Mouse (Mus musculus) adrenal gland, postnatal 36 days (tissue): Measurements from ENCODE around the gene Ube2c. TPM values are rescaled to one million over a fixed set of nuclear protein-coding genes. Genes with fewer than 3 reads are reported as not detected.

Experiments
- DNase-seq, 2 experiments: peaks; one replicate each; pipeline ENCODE4 v3.0.0; 2021; ENCODE audit warnings: mixed read lengths in 1 of 2
- long read RNA-seq, 2 experiments: library from polyadenylated mRNA; stranded (forward); transcript quantifications; one replicate each; pipeline ENCODE4 v2.0.0; 2021; ENCODE audit warnings: borderline sequencing depth in 2 of 2
- total RNA-seq, 2 experiments: library from RNA; stranded (reverse); gene quantifications; 2 replicates each; pipeline ENCODE4 v1.2.3; 2021

The Ube2c gene
- total RNA-seq: 10 to 100 TPM in 1 of 2 experiments, 1 to 10 TPM in 1; 7.0 to 10.4 TPM
- long read RNA-seq, experiment 1, transcript Ube2c-202 (6 exons, 967 nt): major isoform, 8 of 8 reads
- long read RNA-seq, experiment 1, partial matches to known transcripts: 0 of 8 reads
- long read RNA-seq, experiment 1, other reads (novel, unspliced or antisense): 0 of 8 reads
- long read RNA-seq, experiment 2, partial matches to known transcripts: 0 of 1 reads
- long read RNA-seq, experiment 2, other reads (novel, unspliced or antisense): 0 of 1 reads

DNA sequence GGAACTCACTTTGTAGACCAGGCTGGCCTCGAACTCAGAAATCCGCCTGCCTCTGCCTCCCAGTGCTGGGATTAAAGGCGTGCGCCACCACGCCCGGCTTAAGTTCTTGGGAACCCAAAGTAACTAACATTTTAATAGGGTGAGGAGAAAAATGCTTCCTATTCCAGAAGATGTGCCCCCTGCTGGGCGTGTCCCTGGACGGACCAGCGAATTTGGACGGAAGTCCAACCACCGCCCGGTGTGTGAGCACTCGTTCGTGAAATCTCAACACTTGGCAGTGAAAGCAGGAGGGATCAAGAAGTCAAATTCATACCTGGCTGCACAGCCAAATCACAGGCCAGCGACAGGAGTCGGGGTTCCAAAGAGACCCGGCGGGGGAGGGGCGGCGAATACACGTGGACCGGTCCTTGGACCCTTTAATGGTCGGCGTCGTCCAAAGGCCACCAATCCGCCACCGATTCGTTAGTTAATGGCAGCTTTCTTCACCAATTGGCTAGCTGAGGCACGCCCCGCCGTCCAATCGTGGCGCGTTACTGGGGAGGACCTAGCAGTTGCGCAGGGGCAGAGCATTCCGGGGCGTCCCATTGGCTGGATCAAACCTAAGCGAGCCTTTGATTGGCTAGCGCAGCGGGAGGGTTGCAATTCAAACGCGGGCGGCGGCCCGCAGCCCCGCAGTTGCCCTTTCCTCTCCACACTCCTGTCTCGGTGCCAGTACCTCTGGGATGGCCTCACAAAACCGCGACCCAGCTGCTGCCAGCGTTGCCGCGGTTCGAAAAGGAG, at the start of gene Ube2c:
TSS of gene Ube2c (plus strand) at position 641 of the 780 bp plus-strand sequence.
- peak; percentile 96 to 98 for DNase-seq

DNA sequence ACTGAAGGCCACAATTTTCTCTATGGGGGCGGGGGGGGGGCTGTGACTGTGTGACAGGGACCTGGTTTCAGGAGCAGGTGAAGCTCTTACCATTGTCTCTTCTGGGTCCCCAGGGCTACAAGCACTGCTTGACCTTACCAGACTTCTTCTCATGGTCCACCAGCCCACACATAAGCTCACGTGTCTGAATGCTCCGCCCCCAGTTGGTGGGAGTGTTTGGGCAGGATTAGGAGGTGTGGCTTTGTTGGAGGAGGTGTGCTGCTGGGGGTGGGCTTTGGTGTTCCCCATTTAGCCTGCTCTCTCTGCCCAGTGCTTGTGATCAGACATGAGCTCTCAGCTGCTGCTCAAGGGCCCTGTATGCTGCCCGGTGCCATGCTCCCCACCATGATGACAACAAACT, 46.4 kb upstream of the Ube2c start:
- no peak for DNase-seq

DNA sequence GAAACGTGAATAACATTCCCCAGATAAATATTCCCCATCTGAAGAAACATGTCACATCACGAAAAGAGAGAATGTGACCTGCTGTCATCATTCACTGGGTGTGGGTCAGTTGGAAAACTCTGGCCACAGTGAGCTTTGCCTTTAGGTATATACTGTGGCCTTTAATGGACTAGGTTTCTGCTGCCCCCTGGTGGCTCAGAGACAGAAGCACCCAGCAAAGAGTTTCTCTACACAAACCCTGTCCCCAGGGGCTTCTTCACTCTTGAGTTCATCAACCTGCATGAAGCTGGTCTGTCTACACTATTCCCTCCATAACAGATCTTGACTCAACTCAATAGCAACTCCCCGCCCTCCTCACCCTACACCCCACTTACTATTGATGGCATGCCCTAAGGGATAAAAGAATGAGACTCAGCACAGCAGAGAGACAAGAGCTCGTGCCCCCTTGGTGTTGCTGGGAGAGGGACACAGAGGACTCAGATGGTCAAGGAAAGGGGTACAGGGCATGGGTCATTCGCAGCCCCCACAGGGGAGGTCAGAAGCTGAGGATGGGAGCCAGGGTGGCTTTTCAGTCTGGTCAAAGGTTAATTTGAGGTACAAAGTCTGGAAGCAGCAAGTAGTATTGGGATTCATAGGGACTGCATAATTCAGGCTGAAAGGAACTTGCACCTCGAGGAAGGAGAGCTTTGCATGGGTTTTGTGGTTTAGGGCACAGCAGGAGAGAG, 43.6 kb upstream of the Ube2c start:
- DNase-seq: peak; percentile 74 to 84

DNA sequence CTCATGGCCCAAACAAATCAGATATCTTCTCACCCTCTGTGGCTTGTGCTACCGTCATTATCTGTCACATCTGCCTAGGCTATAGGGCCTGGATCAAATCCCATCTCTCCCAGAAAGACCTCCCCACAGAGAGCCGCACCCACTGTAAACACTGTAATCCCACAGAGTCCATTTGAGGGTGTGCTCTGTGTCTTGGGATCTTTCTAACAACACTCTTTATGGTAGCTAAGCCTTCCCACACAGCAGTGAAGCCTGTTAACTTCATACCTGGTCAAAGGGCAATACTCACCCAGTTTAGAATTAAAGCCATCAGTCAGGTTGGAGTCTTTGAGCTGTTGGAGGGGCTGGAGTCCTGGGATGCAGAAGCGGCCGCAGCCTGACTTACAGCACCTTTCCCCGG, 38.0 kb upstream of the Ube2c start:
- DNase-seq: no peak

DNA sequence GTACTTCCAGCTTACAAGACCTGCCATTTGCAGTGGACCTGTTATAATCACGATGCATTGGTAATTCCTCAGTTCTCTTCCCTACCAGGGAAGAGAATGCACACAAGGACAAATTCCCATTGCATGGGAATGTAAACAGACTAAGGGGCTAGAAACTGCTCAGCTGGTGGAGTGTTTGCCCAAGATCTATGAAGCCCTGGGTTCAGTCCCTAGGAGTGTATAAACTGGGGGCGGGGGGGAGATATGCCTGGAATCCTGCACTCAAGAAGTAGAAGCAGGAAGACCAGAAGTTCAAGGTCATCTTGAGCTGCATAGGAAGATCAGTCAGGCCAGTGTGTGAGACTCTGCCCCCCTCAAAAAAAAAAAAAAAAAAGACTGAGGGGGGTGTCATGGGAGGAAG, 36.4 kb upstream of the Ube2c start:
- DNase-seq: no peak

DNA sequence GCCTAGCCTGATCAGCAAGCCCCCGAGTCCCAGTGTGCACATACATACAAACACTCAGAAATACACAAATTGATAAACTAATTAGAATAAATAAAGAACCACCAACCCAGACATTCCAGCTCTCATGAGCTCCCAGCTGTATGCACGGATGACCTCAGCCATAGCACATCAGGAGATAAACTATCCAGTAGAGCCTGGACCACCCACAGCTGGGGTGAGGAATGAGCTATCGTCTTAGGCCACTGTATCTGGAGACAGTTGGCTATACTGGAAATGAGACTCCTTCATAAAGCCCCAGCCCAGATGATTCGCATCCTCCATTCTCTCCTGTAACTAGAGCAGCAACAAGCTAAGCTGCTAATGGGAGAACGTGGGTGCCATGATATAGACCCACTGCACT, 34.9 kb upstream of the Ube2c start:
- DNase-seq: no peak

DNA sequence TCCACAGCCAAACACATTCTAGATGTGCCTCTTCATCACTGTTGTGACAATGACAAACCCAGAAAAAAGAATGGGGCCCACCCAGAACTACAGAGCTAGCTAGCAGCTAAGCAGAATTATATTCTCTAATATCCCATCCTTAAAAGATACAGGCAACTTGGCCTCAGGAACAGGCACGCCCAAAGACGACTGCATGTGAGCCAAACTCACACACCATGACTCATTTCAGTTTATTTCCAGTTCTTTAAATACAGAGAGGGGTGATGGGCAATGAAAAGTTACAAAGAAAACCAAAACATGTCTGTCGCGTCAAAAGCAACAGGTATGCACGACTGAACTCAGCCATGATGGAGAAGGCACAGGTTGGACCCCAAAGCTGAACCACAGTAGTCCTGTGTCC, 34.3 kb upstream of the Ube2c start:
- DNase-seq: no peak

DNA sequence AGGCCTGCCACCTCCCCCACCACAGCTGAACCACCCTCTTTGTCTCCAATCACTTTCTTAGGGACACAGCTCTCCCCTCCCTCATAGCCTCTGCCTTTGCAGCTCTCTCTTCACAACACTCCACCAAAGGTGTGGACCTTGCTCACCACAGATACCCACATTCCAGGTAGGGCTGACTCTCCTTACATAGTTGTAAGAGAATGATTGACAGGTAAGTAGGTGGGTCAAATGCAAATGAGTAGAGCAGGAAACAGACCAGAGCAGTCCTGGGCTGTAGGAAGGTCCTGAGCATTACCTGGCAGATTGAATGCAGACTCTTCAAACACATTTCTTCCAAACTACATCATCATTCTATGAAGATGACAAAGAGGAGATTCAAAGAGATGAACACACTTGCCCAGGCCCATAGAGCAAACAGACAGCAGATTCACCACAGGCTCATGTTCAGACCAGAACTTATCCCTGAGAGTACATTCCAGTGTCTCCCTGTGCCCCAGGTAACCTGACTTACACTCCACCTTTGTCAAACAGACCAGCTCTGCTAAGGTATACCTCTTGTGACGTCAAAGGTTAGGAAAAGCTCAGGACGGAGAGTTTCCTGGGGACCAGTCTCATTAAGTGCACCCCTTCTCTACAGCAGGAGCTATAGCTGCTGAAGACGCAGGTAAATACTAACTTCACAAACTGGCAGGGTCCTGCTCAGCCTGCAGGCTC, 32.2 kb upstream of the Ube2c start:
- DNase-seq: no peak

DNA sequence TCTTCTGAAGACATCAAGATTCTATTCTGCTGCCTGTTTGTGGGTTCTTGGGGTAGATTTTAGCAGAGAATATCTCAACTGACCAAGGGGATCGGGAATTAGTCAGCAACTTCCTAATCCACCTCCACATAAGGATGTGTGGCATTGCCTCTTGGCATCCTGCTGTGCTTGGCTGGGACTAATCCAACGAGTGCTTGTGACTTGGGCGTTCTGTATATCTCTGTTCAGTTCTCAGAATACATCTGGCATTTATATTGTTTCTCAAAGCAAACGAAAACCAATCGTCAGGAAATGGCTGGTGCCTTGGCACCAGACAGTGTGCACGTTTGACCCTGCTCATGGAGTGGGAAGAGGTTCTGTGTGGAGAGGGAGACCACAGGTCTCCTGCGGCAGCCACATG, 29.8 kb upstream of the Ube2c start:
- no peak for DNase-seq

DNA sequence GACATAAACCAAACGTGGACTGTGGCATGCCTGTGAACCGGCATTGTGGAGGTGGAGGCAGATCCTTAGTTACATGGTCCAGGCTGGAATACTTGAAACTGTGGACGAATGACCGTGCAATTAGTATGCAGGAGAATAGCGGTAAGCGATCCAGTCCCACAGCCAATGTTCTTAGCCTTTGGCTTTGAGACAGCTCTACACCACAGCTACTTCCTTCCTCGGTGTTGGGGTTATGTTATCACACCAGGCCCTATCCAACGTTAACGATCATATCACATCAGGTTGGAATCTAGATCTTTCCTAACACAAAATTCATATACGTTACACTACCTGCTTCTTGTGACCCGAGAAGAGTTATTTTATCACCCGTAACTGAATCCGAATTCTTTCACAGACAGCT, 24.7 kb upstream of the Ube2c start:
- no peak for DNase-seq

DNA sequence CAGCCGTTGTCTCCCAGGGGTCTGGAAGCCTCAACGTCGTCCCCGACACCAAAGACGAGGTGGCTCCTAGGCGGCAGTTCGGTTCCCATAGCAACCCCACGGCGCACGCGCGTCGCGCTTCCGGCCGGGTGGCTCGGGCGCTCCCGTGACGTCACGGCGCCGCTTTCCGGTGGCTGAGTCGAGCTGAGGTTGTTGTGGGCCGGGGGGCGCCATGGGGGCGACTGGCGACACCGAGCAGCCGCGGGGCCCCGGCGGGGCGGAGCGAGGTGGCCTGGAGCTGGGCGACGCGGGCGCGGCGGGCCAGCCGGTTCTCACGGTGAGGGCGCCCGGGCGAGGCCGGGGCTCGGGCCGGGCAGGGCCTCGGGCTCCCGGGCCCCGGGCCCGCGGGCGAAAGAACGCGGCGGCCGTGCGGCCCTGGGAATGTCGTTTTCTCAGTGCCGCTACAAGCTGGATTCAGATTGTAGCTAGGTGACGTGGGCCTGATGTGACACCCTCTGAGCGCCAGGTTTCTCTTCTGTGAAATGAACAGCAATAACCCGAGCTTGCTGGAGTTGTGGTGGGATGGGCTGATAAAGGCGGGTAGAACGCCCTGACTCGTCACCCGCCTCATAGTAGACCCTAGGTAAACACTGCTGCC, 23.7 kb upstream of the Ube2c start, which contains the start of the genes Wfdc3 and Dnttip1:
TSS of gene Wfdc3 (minus strand) at position 89 of the 637 bp plus-strand sequence.
TSS of gene Dnttip1 (plus strand) at position 141 of the 637 bp plus-strand sequence.
- DNase-seq: peak; percentile 94 to 97

DNA sequence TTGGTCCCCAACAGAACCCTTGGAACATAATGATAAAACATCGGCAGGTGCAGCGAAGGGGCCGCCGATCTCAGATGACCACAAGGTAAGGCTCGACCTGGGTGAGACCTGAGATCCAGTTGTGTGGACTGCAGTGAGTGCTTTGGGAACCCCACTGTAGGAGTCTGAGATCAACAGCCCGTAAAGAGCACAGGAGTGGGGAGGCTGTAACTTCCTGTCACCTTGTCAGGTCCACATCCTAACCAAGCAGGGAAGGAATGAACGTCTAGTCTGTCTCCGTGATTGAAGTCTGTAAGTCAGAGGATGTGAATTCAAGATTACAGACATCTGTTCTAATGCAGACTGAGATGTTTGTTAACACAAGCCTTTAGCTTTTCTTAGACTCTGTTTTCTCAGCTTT, 23.0 kb upstream of the Ube2c start:
- DNase-seq: no peak

DNA sequence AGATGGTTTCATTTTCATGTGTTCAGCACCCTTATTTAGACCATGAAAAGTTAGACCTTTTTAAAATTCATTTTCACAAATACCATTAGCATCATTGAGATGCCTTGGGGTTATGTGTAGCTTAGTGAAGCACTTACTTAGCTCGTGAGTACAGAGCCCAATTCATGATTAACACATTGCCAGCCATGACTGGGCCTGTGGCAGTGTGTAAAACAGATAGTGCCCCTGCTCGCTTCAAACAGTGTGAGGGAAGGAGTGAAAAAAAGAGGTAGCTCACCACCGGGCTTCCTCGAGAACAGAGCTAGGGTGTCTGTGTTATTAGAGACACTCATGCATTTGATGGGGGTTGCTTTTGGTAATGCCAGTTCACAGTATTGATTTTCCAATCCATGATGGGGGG, 21.5 kb upstream of the Ube2c start:
- no peak for DNase-seq

DNA sequence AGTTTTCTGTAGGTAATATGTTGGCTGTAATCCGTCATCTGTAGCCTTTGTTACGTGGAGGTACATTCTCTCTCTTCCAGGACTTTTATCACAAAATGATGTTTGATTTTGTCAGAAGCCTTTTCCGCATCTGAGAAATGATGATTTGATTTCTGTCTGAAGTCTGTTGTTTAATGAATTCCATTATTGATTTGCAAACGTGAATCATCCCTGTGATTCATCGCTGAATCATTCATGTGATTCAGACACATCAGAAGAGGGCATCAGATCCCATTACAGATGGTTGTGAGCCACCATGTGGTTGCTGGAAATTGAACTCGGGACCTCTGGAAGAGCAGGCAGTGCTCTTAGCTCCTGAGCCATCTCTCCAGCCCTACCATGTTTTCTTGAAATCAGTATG, 20.7 kb upstream of the Ube2c start:
- DNase-seq: no peak

DNA sequence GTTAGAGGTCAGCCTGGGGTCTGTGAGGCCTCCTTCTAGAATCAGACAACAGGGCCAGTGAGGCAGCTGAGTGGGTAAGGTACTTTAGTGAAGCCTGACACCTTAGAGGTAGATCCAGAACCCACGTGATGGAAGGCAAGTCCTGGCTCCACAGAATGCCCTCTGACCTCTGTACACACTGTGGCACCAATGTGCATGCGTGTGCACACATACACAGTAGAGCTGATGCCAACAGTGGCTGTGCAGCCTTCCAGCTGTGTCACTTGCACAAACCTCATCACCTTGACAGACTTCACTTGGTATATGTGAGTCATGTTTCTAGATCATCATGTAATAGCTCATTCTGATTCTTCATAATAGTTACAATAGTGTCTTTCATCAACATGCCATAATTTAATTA, 17.2 kb upstream of the Ube2c start:
- DNase-seq: peak in 1 of 2 experiments; percentile 33

DNA sequence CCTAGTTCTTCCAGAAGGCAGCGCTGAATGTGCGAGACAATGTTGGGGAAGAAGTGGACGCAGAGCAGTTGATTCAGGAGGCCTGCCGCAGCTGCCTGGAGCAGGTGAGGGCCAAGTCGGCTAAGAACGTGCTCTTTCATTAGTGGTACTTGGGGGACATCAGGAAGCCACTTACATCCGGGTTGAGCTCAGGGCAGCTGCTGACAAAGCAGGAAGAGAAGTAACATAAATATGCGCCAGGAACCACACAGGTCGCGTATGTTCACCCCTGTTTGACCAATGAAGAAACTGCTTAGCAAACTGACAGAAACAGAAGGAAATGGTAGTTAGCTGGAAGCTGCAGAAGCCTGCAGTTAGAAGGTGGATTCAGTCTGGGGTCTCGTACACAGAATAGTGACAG, 15.6 kb upstream of the Ube2c start:
- no peak for DNase-seq

DNA sequence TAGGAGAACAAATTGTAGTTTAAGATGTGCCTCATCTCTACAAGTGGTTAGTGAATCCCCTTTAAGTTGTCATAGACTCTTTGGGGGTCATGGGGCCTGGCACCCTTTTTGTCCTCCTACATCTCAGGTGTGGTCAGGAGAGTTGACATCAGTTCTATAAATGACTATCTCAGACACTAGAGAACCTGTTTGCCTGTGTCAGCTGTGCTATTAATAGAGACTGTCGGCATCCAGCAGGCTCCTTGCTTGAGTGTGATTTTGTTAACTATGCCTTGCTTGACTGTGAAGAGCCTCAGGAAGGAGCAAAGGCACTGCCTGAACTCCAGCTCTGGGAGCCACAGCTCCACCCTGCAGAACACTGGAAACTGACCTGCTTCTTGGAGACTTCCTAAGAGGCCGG, 14.9 kb upstream of the Ube2c start:
- DNase-seq: no peak

DNA sequence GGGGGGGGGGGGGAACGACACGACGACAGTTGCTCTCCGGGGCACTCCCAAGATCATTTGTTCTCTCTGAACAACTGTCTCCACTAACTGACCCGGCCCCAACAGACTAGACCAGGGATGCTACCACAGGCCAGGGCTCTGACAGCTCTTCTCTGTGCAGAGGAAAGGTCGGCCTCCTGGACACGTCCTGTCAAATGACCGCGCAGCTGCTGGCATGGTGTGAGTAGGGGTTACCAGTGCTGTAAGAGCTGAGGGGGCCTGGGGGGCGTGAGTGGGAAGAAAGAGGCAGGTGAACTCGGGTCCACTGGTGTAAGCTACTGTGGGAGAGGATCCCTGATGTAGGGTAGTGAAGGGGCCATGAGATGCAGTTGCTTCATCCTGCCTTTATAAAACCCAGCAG, 11.9 kb upstream of the Ube2c start:
- DNase-seq: no peak

DNA sequence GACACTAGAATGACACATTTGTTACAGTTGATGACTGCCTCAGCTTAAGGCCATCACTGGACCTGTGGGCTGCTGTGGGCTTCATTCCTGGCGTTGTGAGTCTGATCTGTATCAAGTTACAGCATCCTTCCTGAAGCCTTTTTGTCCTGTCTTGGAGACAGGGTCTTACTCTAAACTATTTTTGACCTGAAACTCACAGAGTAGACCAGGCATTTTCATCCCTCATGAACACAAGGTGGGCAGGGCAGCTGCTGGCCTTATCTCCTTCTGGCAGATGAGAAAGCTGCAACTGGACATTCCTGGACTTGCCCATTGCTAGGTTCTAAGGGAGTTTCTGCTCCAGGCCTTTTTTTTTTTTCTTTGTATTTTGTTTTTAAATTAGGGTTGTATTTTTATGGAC, 11.0 kb upstream of the Ube2c start:
- no peak for DNase-seq

DNA sequence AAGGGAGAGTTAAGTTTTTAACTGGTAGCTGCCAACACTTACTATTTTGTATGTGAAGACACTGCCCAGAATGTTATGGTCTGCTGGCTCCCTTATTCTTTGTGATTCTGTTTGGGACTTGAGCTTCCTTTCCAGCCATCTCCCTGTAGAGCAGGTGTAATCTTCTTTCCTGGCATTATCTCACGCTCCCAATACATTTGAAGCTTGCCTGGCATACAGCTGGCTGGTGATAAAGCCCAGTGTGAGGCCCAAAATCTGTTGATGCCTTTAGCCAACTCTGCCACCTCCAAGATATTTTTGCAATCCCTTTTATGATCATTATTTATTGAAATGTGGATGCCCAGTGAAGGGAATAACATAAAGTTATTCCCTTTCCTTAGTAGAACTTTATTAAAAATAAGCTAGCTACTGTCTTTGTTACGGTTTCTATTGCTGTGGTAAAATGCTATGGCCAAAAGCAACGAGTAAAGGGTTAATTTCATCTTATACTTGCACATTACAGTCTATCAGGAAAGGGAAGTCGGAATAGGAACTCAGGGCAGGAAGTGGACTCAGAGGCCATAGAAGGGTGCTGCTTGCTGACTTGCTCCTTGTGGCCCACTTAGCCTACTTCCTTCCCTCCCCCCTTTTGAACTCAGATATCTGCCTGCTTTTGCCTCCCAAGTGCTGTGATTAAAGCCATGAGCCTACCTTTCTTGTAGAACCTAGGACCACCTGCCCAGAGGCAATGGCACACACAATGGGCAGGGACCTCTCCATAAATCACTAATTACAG, 9.5 kb upstream of the Ube2c start:
- DNase-seq: no peak

DNA sequence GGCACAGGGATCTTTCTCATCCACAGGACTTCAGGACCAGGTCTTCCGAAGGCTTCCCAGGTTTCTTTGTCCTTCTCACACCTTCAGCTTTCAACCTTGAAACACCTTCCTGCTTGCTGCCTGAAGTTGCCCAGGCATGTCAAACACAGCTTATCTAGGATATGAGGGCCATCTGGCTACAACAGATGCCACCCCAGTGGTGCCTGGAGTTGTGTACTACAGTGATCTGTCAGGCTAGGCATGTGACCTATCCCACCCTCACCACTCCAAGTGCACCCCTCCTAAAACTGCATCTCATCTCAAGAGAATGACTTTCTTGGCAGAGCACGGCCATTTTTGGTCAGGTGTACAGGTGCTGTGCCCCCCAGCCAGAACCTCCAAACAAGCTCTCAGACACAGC, 8.2 kb upstream of the Ube2c start:
- DNase-seq: no peak
